ENCODE assay signal across 11 mouse cellular contexts in genomic region chr5:31595868-31596267, GRCm38 (mm10). TPM values are rescaled to one million over a fixed set of nuclear protein-coding genes. Genes with fewer than 3 reads are reported as not detected.
DNase-seq lines count a peak whose midpoint lies in the region; ATAC-seq and TF ChIP-seq lines count a peak whose summit lies in the region.
"Had no signal": no experiment of that assay in that cellular context is flagged by ENCODE, and none has a peak within 500 bp of the region (broad histone marks: within the 10 kb centered on the region; RNA-seq: fewer than 3 reads in every experiment).

No protein-coding gene starts in this region.

- H3K27me3 ChIP-seq in heart, embryonic 14.5 days (ENCODE audit: control insufficient read depth, insufficient read depth, low read length), result no peaks in the 10 kb centered on the region
- no peaks in the 10 kb centered on the region for H3K27me3 ChIP-seq in liver, embryonic 12.5 days (replicated peaks)
- no peaks in the 10 kb centered on the region for H3K27me3 ChIP-seq in liver, postnatal 0 days (ENCODE audit: insufficient read depth, low read length)
- H3K27me3 ChIP-seq in stomach, embryonic 14.5 days (ENCODE audit: control insufficient read depth, insufficient read depth, low read length), result no peaks in the 10 kb centered on the region

- no peak for TF ChIP-seq CTCF in liver, postnatal 0 days (IDR thresholded peaks at IDR 0.05; ENCODE audit: low read depth)

- no peak for DNase-seq in heart, postnatal 4 days
- no peak for DNase-seq in liver, postnatal 0 days
- peak; percentile 40 for DNase-seq in R1 (ENCODE audit: low read depth, low spot score)
- no peak for DNase-seq in thymus, postnatal 14 days
- DNase-seq: layer of hippocampus, postnatal 36 days had no signal

- peak overlapping the region; percentile 66; the same call in 1 of the 2 replicates for H3K9ac ChIP-seq in heart, embryonic 14.5 days (ENCODE audit: low read length)
- no peak overlapping the region for H3K9ac ChIP-seq in liver, embryonic 12.5 days
- H3K9ac ChIP-seq in liver, postnatal 0 days (replicated peaks), result no peak overlapping the region
- H3K9ac ChIP-seq in stomach, embryonic 14.5 days (replicated peaks; ENCODE audit: low read depth, low read length), result no peak overlapping the region

- peaks cover 10 to 14% of the 10 kb centered on the region in 2 experiments for H3K4me1 ChIP-seq in heart, embryonic 14.5 days (ENCODE audit: control insufficient read depth in 2 of 2, insufficient read depth in 2 of 2, low read length in 2 of 2)
- H3K4me1 ChIP-seq in liver, embryonic 12.5 days, result peaks cover 19% of the 10 kb centered on the region
- H3K4me1 ChIP-seq in liver, postnatal 0 days (ENCODE audit: insufficient read depth), result peaks cover 14% of the 10 kb centered on the region
- peaks cover 17% of the 10 kb centered on the region; the same call in 1 of the 2 replicates for H3K4me1 ChIP-seq in stomach, embryonic 14.5 days (ENCODE audit: control insufficient read depth, insufficient read depth, low read length)

- peak overlapping the region; percentile 88 for H3K4me2 ChIP-seq in heart, embryonic 14.5 days (ENCODE audit: low read length)
- peak overlapping the region; percentile 78 for H3K4me2 ChIP-seq in liver, embryonic 12.5 days
- H3K4me2 ChIP-seq in liver, postnatal 0 days (ENCODE audit: low read depth, low read length), result no peak overlapping the region
- 0 out of 2 replicates have a peak overlapping the region, but pooled peaks have one; percentile 61 for H3K4me2 ChIP-seq in stomach, embryonic 14.5 days (replicated peaks; ENCODE audit: low read depth, low read length)

- 62% methylated on average over 4 of the region's 4 CpGs for WGBS in heart, embryonic 14.5 days
- 58% methylated on average over 4 of the region's 4 CpGs for WGBS in liver, embryonic 12.5 days (ENCODE audit: insufficient replicate concordance)
- WGBS in liver, postnatal 0 days (ENCODE audit: insufficient replicate concordance), result 61% methylated on average over 4 of the region's 4 CpGs
- 57% methylated on average over 4 of the region's 4 CpGs for WGBS in stomach, embryonic 14.5 days

- no peak overlapping the region for H3K4me3 ChIP-seq in heart, embryonic 14.5 days (ENCODE audit: control insufficient read depth in 1 of 2, insufficient read depth in 1 of 2, low read depth in 1 of 2, low read length in 2 of 2)
- no peak overlapping the region for H3K4me3 ChIP-seq in liver, embryonic 12.5 days
- H3K4me3 ChIP-seq in liver, postnatal 0 days (ENCODE audit: low read depth, low read length), result no peak overlapping the region
- H3K4me3 ChIP-seq in stomach, embryonic 14.5 days (ENCODE audit: low read depth, low read length), result no peak overlapping the region

- H3K36me3 ChIP-seq in heart, embryonic 14.5 days (ENCODE audit: control insufficient read depth, insufficient read depth, low read length), result no peaks in the 10 kb centered on the region
- H3K36me3 ChIP-seq in liver, embryonic 12.5 days, result no peaks in the 10 kb centered on the region
- no peaks in the 10 kb centered on the region for H3K36me3 ChIP-seq in liver, postnatal 0 days (replicated peaks; ENCODE audit: insufficient read depth, low read length)
- H3K36me3 ChIP-seq in stomach, embryonic 14.5 days (ENCODE audit: control insufficient read depth, insufficient read depth, low read length), result no peaks in the 10 kb centered on the region
- H3K36me3 ChIP-seq: hindbrain, embryonic 10.5 days; neural tube, embryonic 13.5 days had no signal

- ATAC-seq in heart, embryonic 14.5 days (ENCODE audit: insufficient number of reproducible peaks, insufficient read depth, low FRiP score, low read depth), result no peak
- no peak for ATAC-seq in liver, embryonic 12.5 days
- ATAC-seq in liver, postnatal 0 days, result no peak
- no peak for ATAC-seq in stomach, embryonic 14.5 days (ENCODE audit: insufficient number of reproducible peaks, insufficient read depth, low FRiP score, low read depth)
- no peak for ATAC-seq in erythroblast, adult 5-6 weeks (replicated peaks; ENCODE audit: low FRiP score, poor library complexity, severe bottlenecking)

- H3K9me3 ChIP-seq in heart, embryonic 14.5 days (ENCODE audit: control insufficient read depth, low read length), result no peaks in the 10 kb centered on the region
- no peaks in the 10 kb centered on the region for H3K9me3 ChIP-seq in liver, embryonic 12.5 days (replicated peaks)
- H3K9me3 ChIP-seq in liver, postnatal 0 days (ENCODE audit: low read length), result no peaks in the 10 kb centered on the region
- no peaks in the 10 kb centered on the region for H3K9me3 ChIP-seq in stomach, embryonic 14.5 days (ENCODE audit: control insufficient read depth, low read depth, low read length)
- H3K9me3 ChIP-seq: hindbrain, embryonic 10.5 days; neural tube, embryonic 13.5 days had no signal

- H3K27ac ChIP-seq in heart, embryonic 14.5 days (replicated peaks in 1 of 2; ENCODE audit: control insufficient read depth in 1 of 2, insufficient read depth in 1 of 2, low read depth in 2 of 2, low read length in 2 of 2), result no peak overlapping the region; a peak in 1 of 4 replicates
- no peak overlapping the region for H3K27ac ChIP-seq in liver, embryonic 12.5 days
- no peak overlapping the region for H3K27ac ChIP-seq in liver, postnatal 0 days (ENCODE audit: low read depth)
- H3K27ac ChIP-seq in stomach, embryonic 14.5 days (ENCODE audit: low read length), result peak overlapping the region; percentile 70; the same call in 1 of the 2 replicates
- H3K27ac ChIP-seq: neural tube, embryonic 13.5 days had no signal

- no peak for TF ChIP-seq EP300 in liver, postnatal 0 days (IDR thresholded peaks at IDR 0.05; ENCODE audit: low read depth)

RNA-seq across cellular contexts. Expression of gene Mrpl33, which starts 0.9 kb away (rescaled TPM):
- polyA plus RNA-seq in heart, embryonic 14.5 days (2014; fragmentation: Nextera tagmentation; extraction: Ambion mirVana), result 435 and 456 TPM in 2 replicates
- 100 to 1,000 TPM; 276 to 287 TPM for total RNA-seq in heart, postnatal 4 days (2021)
- 232 and 236 TPM in 2 replicates for polyA plus RNA-seq in liver, embryonic 12.5 days (2016; fragmentation: Nextera tagmentation; extraction: Ambion mirVana)
- 165 and 167 TPM in 2 replicates for polyA plus RNA-seq in liver, postnatal 0 days (2015; fragmentation: Nextera tagmentation; extraction: Ambion mirVana)
- polyA plus RNA-seq in stomach, embryonic 14.5 days (2014; fragmentation: Nextera tagmentation; extraction: Ambion mirVana), result 301 and 326 TPM in 2 replicates
- total RNA-seq in erythroblast, adult 5-6 weeks (2015; ENCODE audit: low replicate concordance), result 101 TPM in 2 replicates
- 42.5 and 55.5 TPM in 2 replicates for total RNA-seq in erythroblast, adult 5-6 weeks (2017; ENCODE audit: low replicate concordance)
